Mouse (Mus musculus): ENCODE measurements around the gene Ash1l. TPM values are rescaled to one million over a fixed set of nuclear protein-coding genes. Genes with fewer than 3 reads are reported as not detected.
"Not testable (repeated sequence)": the region's sequence is repeated elsewhere in the genome, so short reads cannot be mapped to it uniquely, and the experiment has no call there.

Gene Ash1l
- polyA plus RNA-seq, 1 experiment from 2014 or later = 11.9 TPM

DNA sequence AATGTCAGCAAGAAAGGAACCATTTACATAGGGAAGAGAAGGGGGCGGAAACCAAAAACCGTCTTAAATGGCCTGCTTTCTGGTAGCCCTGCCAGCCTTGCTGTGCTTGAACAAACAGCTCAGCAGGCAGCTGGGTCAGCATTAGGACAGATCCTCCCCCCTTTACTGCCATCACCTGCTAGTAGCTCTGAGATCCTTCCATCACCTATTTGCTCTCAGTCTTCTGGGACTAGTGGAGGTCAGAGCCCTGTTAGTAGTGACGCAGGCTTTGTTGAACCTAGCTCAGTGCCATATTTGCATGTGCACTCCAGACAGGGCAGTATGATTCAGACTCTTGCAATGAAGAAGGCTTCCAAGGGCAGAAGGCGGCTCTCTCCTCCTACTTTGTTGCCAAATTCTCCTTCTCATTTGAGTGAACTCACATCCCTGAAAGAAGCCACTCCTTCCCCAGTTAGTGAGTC lies 33.5 kb downstream of the Ash1l start:
- 67% methylated on average over 4 of the region's 4 CpGs for WGBS
- no peaks in the 10 kb centered on the region for H3K4me1 ChIP-seq (ENCODE audit: insufficient read depth, low read depth, low read length)

GRCm38 (mm10) chr3:88992793-88993192 lies 42.4 kb downstream of the Ash1l start:
- DNase-seq (ENCODE audit: low spot score) (no peak), ATAC-seq (no peak)
- no peak for TF ChIP-seq CTCF (IDR thresholded peaks at IDR 0.05)
- no peak for TF ChIP-seq EP300 (IDR thresholded peaks at IDR 0.05)
- no peak overlapping the region for H3K27ac ChIP-seq (ENCODE audit: low read length)
- H3K4me2 ChIP-seq (replicated peaks; ENCODE audit: low read depth, low read length) = no peak overlapping the region
- WGBS = 76% methylated on average over 2 of the region's 2 CpGs
- no peaks in the 10 kb centered on the region for H3K27me3 ChIP-seq (replicated peaks; ENCODE audit: insufficient read depth, low read length)
- H3K9ac ChIP-seq (replicated peaks; ENCODE audit: low read depth) = no peak overlapping the region
- no peaks in the 10 kb centered on the region for H3K36me3 ChIP-seq (ENCODE audit: insufficient read depth, low read length)
- H3K4me1 ChIP-seq (ENCODE audit: insufficient read depth, low read depth, low read length) = no peaks in the 10 kb centered on the region
- H3K4me3 ChIP-seq (ENCODE audit: low read depth, low read length) = no peak overlapping the region
- H3K9me3 ChIP-seq (ENCODE audit: low read length) = no peaks in the 10 kb centered on the region

More for the DNA sequence above, 33.5 kb downstream of the Ash1l start:
- ATAC-seq = peak; percentile 72
- H3K4me3 ChIP-seq (ENCODE audit: low read depth, low read length) = no peak overlapping the region
- H3K4me2 ChIP-seq (replicated peaks; ENCODE audit: low read depth, low read length) = no peak overlapping the region
- no peak overlapping the region for H3K9ac ChIP-seq (replicated peaks; ENCODE audit: low read depth)
- no peaks in the 10 kb centered on the region for H3K9me3 ChIP-seq (ENCODE audit: low read length)
- no peak for TF ChIP-seq CTCF (IDR thresholded peaks at IDR 0.05)
- TF ChIP-seq EP300 (IDR thresholded peaks at IDR 0.05) = no peak
- H3K27me3 ChIP-seq (replicated peaks; ENCODE audit: insufficient read depth, low read length) = no peaks in the 10 kb centered on the region
- DNase-seq (ENCODE audit: low spot score) = peak; percentile 57
- H3K36me3 ChIP-seq (ENCODE audit: insufficient read depth, low read length) = peaks cover 27% of the 10 kb centered on the region
- no peak overlapping the region for H3K27ac ChIP-seq (ENCODE audit: low read length)

DNA sequence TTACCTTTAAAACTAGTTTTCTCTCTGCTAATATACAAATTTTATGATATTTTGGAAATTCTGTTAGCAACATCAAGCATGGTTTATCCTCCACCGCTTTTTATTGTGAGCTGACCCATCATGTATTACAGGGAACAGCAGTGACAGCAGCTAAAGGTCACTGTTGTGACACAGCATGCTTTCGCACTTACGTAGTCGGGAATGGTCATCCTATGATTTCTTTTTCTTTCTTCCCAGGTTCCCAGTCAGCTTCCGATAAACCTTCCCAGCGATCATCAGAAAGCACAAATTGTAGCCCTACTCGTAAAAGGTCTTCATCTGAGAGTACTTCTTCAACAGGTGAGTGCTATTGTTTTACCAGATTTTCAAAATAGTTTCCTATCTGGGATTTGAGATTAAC lies 51.1 kb downstream of the Ash1l start:
- Histone ChIP-seq H3K4me2 (replicated peaks; ENCODE audit: low read depth, low read length) (no peak overlapping the region), H3K4me3 (ENCODE audit: low read depth, low read length) (no peak overlapping the region), H3K9me3 (ENCODE audit: low read length) (no peaks in the 10 kb centered on the region), H3K27me3 (replicated peaks; ENCODE audit: insufficient read depth, low read length) (no peaks in the 10 kb centered on the region), H3K4me1 (ENCODE audit: insufficient read depth, low read depth, low read length) (no peaks in the 10 kb centered on the region), H3K36me3 (ENCODE audit: insufficient read depth, low read length) (peaks cover 12% of the 10 kb centered on the region), H3K27ac (ENCODE audit: low read length) (no peak overlapping the region), H3K9ac (replicated peaks; ENCODE audit: low read depth) (no peak overlapping the region)
- no peak for ATAC-seq
- TF ChIP-seq CTCF (IDR thresholded peaks at IDR 0.05) (no peak), EP300 (IDR thresholded peaks at IDR 0.05) (no peak)
- WGBS = 88% methylated on average over 7 of the region's 7 CpGs
- DNase-seq (ENCODE audit: low spot score) = no peak

- H3K27ac ChIP-seq (ENCODE audit: low read length); H3K9ac ChIP-seq (replicated peaks; ENCODE audit: low read depth); H3K4me3 ChIP-seq (ENCODE audit: low read depth, low read length); H3K9me3 ChIP-seq (ENCODE audit: low read length); H3K4me2 ChIP-seq (replicated peaks; ENCODE audit: low read depth, low read length); H3K27me3 ChIP-seq (replicated peaks; ENCODE audit: insufficient read depth, low read length); DNase-seq (ENCODE audit: low spot score); H3K4me1 ChIP-seq (ENCODE audit: insufficient read depth, low read depth, low read length); ATAC-seq: not testable (repeated sequence)
- peak; percentile 53 for TF ChIP-seq CTCF (IDR thresholded peaks at IDR 0.05)
- H3K36me3 ChIP-seq (ENCODE audit: insufficient read depth, low read length) = peaks cover 47% of the 10 kb centered on the region; the same call in 1 of the 2 replicates
- 93% methylated on average over 5 of the region's 5 CpGs for WGBS
Observed at GRCm38 (mm10) chr3:89030896-89031295, 80.5 kb downstream of the Ash1l start.

DNA sequence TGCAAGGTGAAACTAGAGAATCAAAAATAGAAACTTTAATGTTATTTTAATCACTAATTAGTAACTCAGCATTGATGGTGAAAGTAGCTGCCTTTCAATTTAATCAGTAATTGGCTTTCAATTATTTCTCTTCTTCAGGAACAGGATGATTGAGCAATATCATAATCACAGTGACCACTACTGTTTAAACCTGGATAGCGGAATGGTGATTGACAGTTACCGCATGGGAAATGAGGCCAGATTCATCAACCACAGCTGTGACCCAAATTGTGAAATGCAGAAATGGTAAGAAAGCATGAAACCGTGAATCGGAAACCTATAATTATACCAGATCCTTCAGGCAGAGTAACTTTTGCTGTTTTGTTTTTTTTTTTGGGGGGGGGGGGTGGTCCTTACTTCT lies 92.9 kb downstream of the Ash1l start:
- H3K9ac ChIP-seq (replicated peaks; ENCODE audit: low read depth) = no peak overlapping the region
- DNase-seq (ENCODE audit: low spot score) = no peak
- H3K27ac ChIP-seq (ENCODE audit: low read length) = no peak overlapping the region
- H3K4me3 ChIP-seq (ENCODE audit: low read depth, low read length) = no peak overlapping the region
- H3K36me3 ChIP-seq (ENCODE audit: insufficient read depth, low read length) = peaks cover 43% of the 10 kb centered on the region
- no peak overlapping the region for H3K4me2 ChIP-seq (replicated peaks; ENCODE audit: low read depth, low read length)
- H3K27me3 ChIP-seq (replicated peaks; ENCODE audit: insufficient read depth, low read length) = no peaks in the 10 kb centered on the region
- WGBS = 95% methylated on average over 4 of the region's 4 CpGs
- H3K4me1 ChIP-seq (ENCODE audit: insufficient read depth, low read depth, low read length) = no peaks in the 10 kb centered on the region
- TF ChIP-seq CTCF (IDR thresholded peaks at IDR 0.05) (no peak), EP300 (IDR thresholded peaks at IDR 0.05) (no peak)
- ATAC-seq = no peak
- no peaks in the 10 kb centered on the region for H3K9me3 ChIP-seq (ENCODE audit: low read length)

DNA sequence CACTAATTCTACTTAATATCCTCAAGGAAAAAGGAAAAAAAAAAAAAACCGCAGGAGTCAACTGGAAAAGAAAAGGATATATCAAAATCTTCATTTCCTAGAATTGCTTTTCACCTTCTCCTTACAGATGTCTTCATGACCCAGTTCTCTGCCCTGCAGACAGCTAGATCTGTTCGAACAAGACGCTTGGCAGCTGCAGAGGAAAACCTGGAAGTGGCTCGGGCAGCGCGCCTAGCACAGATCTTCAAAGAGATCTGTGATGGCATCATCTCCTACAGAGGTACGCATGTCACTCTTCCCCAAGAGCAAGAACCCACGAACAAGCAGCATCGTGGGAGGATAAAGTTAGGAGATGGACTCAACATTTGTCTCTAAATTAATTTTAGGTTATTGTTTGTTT lies 107.9 kb downstream of the Ash1l start:
- WGBS = 91% methylated on average over 9 of the region's 9 CpGs
- Histone ChIP-seq H3K27ac (ENCODE audit: low read length) (no peak overlapping the region), H3K4me2 (replicated peaks; ENCODE audit: low read depth, low read length) (no peak overlapping the region), H3K27me3 (replicated peaks; ENCODE audit: insufficient read depth, low read length) (no peaks in the 10 kb centered on the region), H3K9me3 (ENCODE audit: low read length) (no peaks in the 10 kb centered on the region), H3K9ac (replicated peaks; ENCODE audit: low read depth) (no peak overlapping the region), H3K4me3 (ENCODE audit: low read depth, low read length) (no peak overlapping the region), H3K36me3 (ENCODE audit: insufficient read depth, low read length) (peaks cover 44% of the 10 kb centered on the region; the same call in 1 of the 2 replicates), H3K4me1 (ENCODE audit: insufficient read depth, low read depth, low read length) (no peaks in the 10 kb centered on the region)
- no peak for ATAC-seq
- DNase-seq (ENCODE audit: low spot score) = no peak
- TF ChIP-seq CTCF (IDR thresholded peaks at IDR 0.05) (no peak), EP300 (IDR thresholded peaks at IDR 0.05) (no peak)

- TF ChIP-seq EP300 (IDR thresholded peaks at IDR 0.05) = no peak
- TF ChIP-seq CTCF (IDR thresholded peaks at IDR 0.05) = peak; percentile 64
- no peaks in the 10 kb centered on the region for H3K27me3 ChIP-seq (replicated peaks; ENCODE audit: insufficient read depth, low read length)
- H3K9me3 ChIP-seq (ENCODE audit: low read length) = no peaks in the 10 kb centered on the region
- no peak overlapping the region for H3K4me3 ChIP-seq (ENCODE audit: low read depth, low read length)
- H3K9ac ChIP-seq (replicated peaks; ENCODE audit: low read depth) = no peak overlapping the region
- no peaks in the 10 kb centered on the region for H3K4me1 ChIP-seq (ENCODE audit: insufficient read depth, low read depth, low read length)
- DNase-seq (ENCODE audit: low spot score) (peak; percentile 28), ATAC-seq (no peak)
- H3K27ac ChIP-seq (ENCODE audit: low read length) = no peak overlapping the region
- no peak overlapping the region for H3K4me2 ChIP-seq (replicated peaks; ENCODE audit: low read depth, low read length)
- H3K36me3 ChIP-seq (ENCODE audit: insufficient read depth, low read length) = peaks cover 47% of the 10 kb centered on the region; the same call in 1 of the 2 replicates
- 86% methylated on average over 3 of the region's 3 CpGs for WGBS
Observed at GRCm38 (mm10) chr3:89058783-89059182, 108.4 kb downstream of the Ash1l start.

Data from lung, postnatal 0 days (tissue).